Mouse (Mus musculus): ENCODE results near the gene Spata31. TPM values are rescaled to one million over a fixed set of nuclear protein-coding genes. Genes with fewer than 3 reads are reported as not detected.

The Spata31 gene
- polyA plus RNA-seq (2014; fragmentation: Illumina TruSeq; extraction: RNeasy Lipid Tissue Mini Kit (QIAGEN cat#74804); ENCODE audit: low read depth, low replicate concordance), result not detected

DNA sequence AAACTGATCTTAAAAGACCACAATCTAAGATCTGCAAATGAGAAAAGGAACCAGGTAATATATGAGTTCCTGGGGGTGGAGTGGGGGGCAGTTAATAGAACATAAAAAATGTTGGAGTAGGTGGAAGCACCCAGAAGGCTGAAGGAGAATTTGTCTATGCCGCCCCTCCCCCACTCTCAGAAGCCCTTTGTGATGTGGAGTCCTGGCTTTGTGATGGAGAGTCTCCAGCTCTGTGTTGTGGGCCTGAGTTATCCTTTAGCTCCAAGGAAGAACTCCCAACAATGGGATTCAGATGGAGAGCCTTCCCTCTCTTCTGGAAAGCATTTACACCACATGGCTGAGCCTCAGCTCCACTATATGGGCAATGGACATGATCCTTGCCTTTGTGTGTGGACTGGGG, at the start of gene Spata31:
TSS of gene Spata31 (plus strand) at position 216 of the 400 bp plus-strand sequence.

DNA sequence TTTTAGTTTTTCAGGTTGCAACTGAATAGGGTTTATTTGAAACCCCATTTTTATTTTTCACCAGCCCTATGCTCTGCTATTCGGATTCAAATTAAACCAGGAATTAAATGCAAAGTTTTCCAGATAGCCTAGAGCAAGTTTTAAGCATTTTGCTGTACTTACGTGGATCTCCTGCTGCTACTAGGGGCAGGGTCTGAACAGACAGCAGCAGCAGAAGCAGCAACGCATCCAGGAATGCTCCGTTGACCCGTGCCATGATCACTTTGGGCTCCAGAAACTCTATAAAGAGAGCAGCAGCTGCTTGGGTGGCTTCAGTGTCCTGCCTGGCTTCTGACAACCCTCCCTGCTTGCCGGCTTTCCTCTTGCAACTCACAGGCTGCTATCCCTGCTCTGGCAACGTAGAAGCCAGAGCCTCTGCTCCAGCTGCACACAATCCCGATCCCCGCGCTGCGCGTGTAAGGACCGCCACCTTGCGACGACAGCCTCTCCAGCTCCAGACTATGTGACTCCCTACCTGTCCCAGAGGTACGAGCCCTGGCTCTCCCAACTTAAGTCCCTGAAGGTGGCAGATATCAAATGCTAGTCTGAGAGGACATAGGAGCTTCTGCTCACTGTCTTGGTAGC, 13.5 kb upstream of the Spata31 start, which contains the start of gene Cntnap3:
TSS of gene Cntnap3 (minus strand) at position 371 of the 624 bp plus-strand sequence.

Other genes with a start within 250 kb of the Spata31 start
- gene Cntnap3, start 13.5 kb upstream of the Spata31 start, polyA plus RNA-seq (2014; fragmentation: Illumina TruSeq; extraction: RNeasy Lipid Tissue Mini Kit (QIAGEN cat#74804); ENCODE audit: low read depth, low replicate concordance), result not detected
- gene Spata31d1c, start 115.7 kb downstream of the Spata31 start, polyA plus RNA-seq (2014; fragmentation: Illumina TruSeq; extraction: RNeasy Lipid Tissue Mini Kit (QIAGEN cat#74804); ENCODE audit: low read depth, low replicate concordance), result not detected
- not detected for gene Prss47, start 135.4 kb downstream of the Spata31 start, polyA plus RNA-seq (2014; fragmentation: Illumina TruSeq; extraction: RNeasy Lipid Tissue Mini Kit (QIAGEN cat#74804); ENCODE audit: low read depth, low replicate concordance)
- gene Mfsd14b, start 195.6 kb downstream of the Spata31 start, polyA plus RNA-seq (2014; fragmentation: Illumina TruSeq; extraction: RNeasy Lipid Tissue Mini Kit (QIAGEN cat#74804); ENCODE audit: low read depth, low replicate concordance), result 13.0 TPM
- gene Olfr465-ps1, start 220.7 kb downstream of the Spata31 start, polyA plus RNA-seq (2014; fragmentation: Illumina TruSeq; extraction: RNeasy Lipid Tissue Mini Kit (QIAGEN cat#74804); ENCODE audit: low read depth, low replicate concordance), result not detected
- gene Olfr466, start 232.8 kb downstream of the Spata31 start, polyA plus RNA-seq (2014; fragmentation: Illumina TruSeq; extraction: RNeasy Lipid Tissue Mini Kit (QIAGEN cat#74804); ENCODE audit: low read depth, low replicate concordance), result not detected